11 mouse cellular contexts compared by ENCODE assay signal in the genomic region with DNA sequence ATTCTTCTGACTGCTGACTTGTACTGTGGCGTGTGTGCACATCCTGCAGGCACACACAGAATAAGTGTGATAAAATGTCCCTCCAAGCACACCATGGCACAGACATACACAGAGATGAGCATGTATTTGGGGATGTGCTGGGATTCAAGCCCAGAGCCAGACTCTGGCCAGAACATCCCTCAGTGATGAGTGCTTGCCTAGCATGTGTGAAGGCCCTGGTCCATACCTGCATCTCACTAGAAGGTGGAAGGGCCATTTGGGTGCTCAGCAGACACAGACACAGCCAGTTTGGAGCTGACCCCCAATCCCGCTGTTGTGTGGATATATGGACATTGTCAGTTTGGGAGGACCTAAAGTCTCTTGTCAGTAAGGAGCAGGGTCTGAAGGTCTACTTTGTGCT. TPM values are rescaled to one million over a fixed set of nuclear protein-coding genes. Genes with fewer than 3 reads are reported as not detected.
DNase-seq lines count a peak whose midpoint lies in the region; ATAC-seq and TF ChIP-seq lines count a peak whose summit lies in the region.
"Had no signal": no experiment of that assay in that cellular context is flagged by ENCODE, and none has a peak within 500 bp of the region (broad histone marks: within the 10 kb centered on the region; RNA-seq: fewer than 3 reads in every experiment).

No protein-coding gene starts in this region.

- peaks cover 18% of the 10 kb centered on the region; the same call in 1 of the 2 replicates for H3K27me3 ChIP-seq in hindbrain, embryonic 13.5 days
- no peaks in the 10 kb centered on the region for H3K27me3 ChIP-seq in hindbrain, embryonic 16.5 days (replicated peaks; ENCODE audit: control insufficient read depth, insufficient read depth, low read length)
- no peaks in the 10 kb centered on the region for H3K27me3 ChIP-seq in midbrain, postnatal 0 days (ENCODE audit: insufficient read depth, low read length)
- H3K27me3 ChIP-seq: Patski had no signal

- ATAC-seq in hindbrain, embryonic 13.5 days (ENCODE audit: low FRiP score) = no peak
- ATAC-seq in hindbrain, embryonic 16.5 days = no peak
- ATAC-seq in midbrain, postnatal 0 days (ENCODE audit: low FRiP score) = no peak
- no peak for ATAC-seq in megakaryocyte-erythroid progenitor cell, adult 5-6 weeks (replicated peaks; ENCODE audit: low FRiP score, low TSS enrichment, poor library complexity, severe bottlenecking)
- ATAC-seq: Patski had no signal

- peaks cover 37% of the 10 kb centered on the region for H3K4me1 ChIP-seq in hindbrain, embryonic 13.5 days (replicated peaks)
- peaks cover 24% of the 10 kb centered on the region for H3K4me1 ChIP-seq in hindbrain, embryonic 16.5 days (ENCODE audit: control insufficient read depth, insufficient read depth, low read depth, low read length)
- peaks cover 18% of the 10 kb centered on the region for H3K4me1 ChIP-seq in midbrain, postnatal 0 days (ENCODE audit: insufficient read depth, low read length)

- peak overlapping the region; percentile 98 for H3K9ac ChIP-seq in hindbrain, embryonic 13.5 days
- no peak overlapping the region for H3K9ac ChIP-seq in hindbrain, embryonic 16.5 days (ENCODE audit: low read depth, low read length)
- no peak overlapping the region for H3K9ac ChIP-seq in midbrain, postnatal 0 days (replicated peaks; ENCODE audit: low read length, poor library complexity, severe bottlenecking)

- H3K4me3 ChIP-seq in hindbrain, embryonic 13.5 days = no peak overlapping the region; the same call in 1 of the 2 replicates
- H3K4me3 ChIP-seq in hindbrain, embryonic 16.5 days (ENCODE audit: low read length) = no peak overlapping the region
- no peak overlapping the region for H3K4me3 ChIP-seq in midbrain, postnatal 0 days (ENCODE audit: low read depth, low read length)

- peak overlapping the region; percentile 96; the same call in 1 of the 2 replicates for H3K4me2 ChIP-seq in hindbrain, embryonic 13.5 days
- H3K4me2 ChIP-seq in hindbrain, embryonic 16.5 days (ENCODE audit: low read length) = no peak overlapping the region; the same call in none of the 2 replicates
- H3K4me2 ChIP-seq in midbrain, postnatal 0 days (ENCODE audit: low read depth, low read length, poor library complexity, severe bottlenecking) = peak overlapping the region; percentile 18; the same call in 1 of the 2 replicates

- no peaks in the 10 kb centered on the region for H3K9me3 ChIP-seq in hindbrain, embryonic 13.5 days
- no peaks in the 10 kb centered on the region for H3K9me3 ChIP-seq in hindbrain, embryonic 16.5 days (ENCODE audit: control insufficient read depth, low read length)
- H3K9me3 ChIP-seq in midbrain, postnatal 0 days (ENCODE audit: low read length) = no peaks in the 10 kb centered on the region

- peak; percentile 42 for DNase-seq in cerebellum, adult 9-11 months
- DNase-seq in cerebellum, adult 11 months = no peak
- DNase-seq in testis, postnatal 10 days (ENCODE audit: low spot score) = peak; percentile 31
- DNase-seq in testis, postnatal 14 days (ENCODE audit: low spot score) = no peak
- no peak for DNase-seq in midbrain, postnatal 0 days (ENCODE audit: low spot score)
- DNase-seq: adrenal gland, adult 8-10 months; gastrocnemius, postnatal 14 days had no signal

- 0 out of 2 replicates have a peak, but pooled peaks cover 6% of the 10 kb centered on the region for H3K36me3 ChIP-seq in hindbrain, embryonic 13.5 days
- no peaks in the 10 kb centered on the region for H3K36me3 ChIP-seq in hindbrain, embryonic 16.5 days (ENCODE audit: control insufficient read depth, insufficient read depth, low read length)
- 0 out of 2 replicates have a peak, but pooled peaks cover 3% of the 10 kb centered on the region for H3K36me3 ChIP-seq in midbrain, postnatal 0 days (ENCODE audit: insufficient read depth, low read length)

- no peak overlapping the region for H3K27ac ChIP-seq in hindbrain, embryonic 13.5 days
- H3K27ac ChIP-seq in hindbrain, embryonic 16.5 days (ENCODE audit: low read depth, low read length) = no peak overlapping the region
- H3K27ac ChIP-seq in midbrain, postnatal 0 days (ENCODE audit: low read depth, low read length) = no peak overlapping the region

- no peak for TF ChIP-seq CTCF in midbrain, postnatal 0 days (IDR thresholded peaks at IDR 0.05)

- 97% methylated on average over 2 of the region's 2 CpGs for WGBS in hindbrain, embryonic 13.5 days
- 85% methylated on average over 2 of the region's 2 CpGs for WGBS in hindbrain, embryonic 16.5 days
- 96% methylated on average over 2 of the region's 2 CpGs for WGBS in midbrain, postnatal 0 days

RNA-seq across cellular contexts. Expression of a gene that starts 7.3 kb away (rescaled TPM):
- polyA plus RNA-seq in hindbrain, embryonic 13.5 days (2015; fragmentation: Nextera tagmentation; extraction: Ambion mirVana) = 6.2 and 6.4 TPM in 2 replicates
- 6.2 and 6.6 TPM in 2 replicates for polyA plus RNA-seq in hindbrain, embryonic 16.5 days (2015; fragmentation: Nextera tagmentation; extraction: Ambion mirVana)
- 3.3 and 5.3 TPM in 2 replicates for total RNA-seq in midbrain, postnatal 0 days (2014; rRNA removed)
- polyA plus RNA-seq in midbrain, postnatal 0 days (2015; fragmentation: Nextera tagmentation; extraction: Ambion mirVana) = 2.9 and 3.7 TPM in 2 replicates
- total RNA-seq in megakaryocyte-erythroid progenitor cell, adult 5-6 weeks (2014; fragmentation: Nextera tagmentation) = 4.5 and 4.6 TPM in 2 replicates
- total RNA-seq in megakaryocyte-erythroid progenitor cell, adult 5-6 weeks (2017) = 4.2 and 6.6 TPM in 2 replicates

RNA-seq across cellular contexts. Expression of a gene that starts 13.2 kb away (rescaled TPM):
- polyA plus RNA-seq in hindbrain, embryonic 13.5 days (2015; fragmentation: Nextera tagmentation; extraction: Ambion mirVana) = 11.7 and 13.5 TPM in 2 replicates
- polyA plus RNA-seq in hindbrain, embryonic 16.5 days (2015; fragmentation: Nextera tagmentation; extraction: Ambion mirVana) = 18.2 and 19.2 TPM in 2 replicates
- total RNA-seq in midbrain, postnatal 0 days (2014; rRNA removed) = 93.1 and 100 TPM in 2 replicates
- polyA plus RNA-seq in midbrain, postnatal 0 days (2015; fragmentation: Nextera tagmentation; extraction: Ambion mirVana) = 14.6 and 14.9 TPM in 2 replicates
- total RNA-seq in megakaryocyte-erythroid progenitor cell, adult 5-6 weeks (2014; fragmentation: Nextera tagmentation) = 7.7 and 10.4 TPM in 2 replicates
- total RNA-seq in megakaryocyte-erythroid progenitor cell, adult 5-6 weeks (2017) = 2.1 and 3.0 TPM in 2 replicates

RNA-seq across cellular contexts. Expression of a gene that starts 14.0 kb away (rescaled TPM):
- polyA plus RNA-seq in hindbrain, embryonic 13.5 days (2015; fragmentation: Nextera tagmentation; extraction: Ambion mirVana) = 57.7 and 63.8 TPM in 2 replicates
- 35.8 and 46.0 TPM in 2 replicates for polyA plus RNA-seq in hindbrain, embryonic 16.5 days (2015; fragmentation: Nextera tagmentation; extraction: Ambion mirVana)
- total RNA-seq in midbrain, postnatal 0 days (2014; rRNA removed) = 25.0 and 33.8 TPM in 2 replicates
- 41.0 and 42.6 TPM in 2 replicates for polyA plus RNA-seq in midbrain, postnatal 0 days (2015; fragmentation: Nextera tagmentation; extraction: Ambion mirVana)
- 13.7 and 18.3 TPM in 2 replicates for total RNA-seq in megakaryocyte-erythroid progenitor cell, adult 5-6 weeks (2014; fragmentation: Nextera tagmentation)
- 2.1 and 5.5 TPM in 2 replicates for total RNA-seq in megakaryocyte-erythroid progenitor cell, adult 5-6 weeks (2017)

RNA-seq across cellular contexts. Expression of a gene that starts 35.5 kb away (rescaled TPM):
- 1.8 and 2.7 TPM in 2 replicates for polyA plus RNA-seq in hindbrain, embryonic 13.5 days (2015; fragmentation: Nextera tagmentation; extraction: Ambion mirVana)
- polyA plus RNA-seq in hindbrain, embryonic 16.5 days (2015; fragmentation: Nextera tagmentation; extraction: Ambion mirVana) = 1.6 and 2.3 TPM in 2 replicates
- total RNA-seq in midbrain, postnatal 0 days (2014; rRNA removed) = 1.2 and 2.6 TPM in 2 replicates
- polyA plus RNA-seq in midbrain, postnatal 0 days (2015; fragmentation: Nextera tagmentation; extraction: Ambion mirVana) = 0.80 and 1.6 TPM in 2 replicates
- total RNA-seq in megakaryocyte-erythroid progenitor cell, adult 5-6 weeks (2014; fragmentation: Nextera tagmentation) = 3.4 and 4.5 TPM in 2 replicates
- 2.8 and 4.6 TPM in 2 replicates for total RNA-seq in megakaryocyte-erythroid progenitor cell, adult 5-6 weeks (2017)

RNA-seq across cellular contexts. Expression of a gene that starts 40.7 kb away (rescaled TPM):
- 3.0 and 4.2 TPM in 2 replicates for polyA plus RNA-seq in hindbrain, embryonic 13.5 days (2015; fragmentation: Nextera tagmentation; extraction: Ambion mirVana)
- 9.0 and 9.2 TPM in 2 replicates for polyA plus RNA-seq in hindbrain, embryonic 16.5 days (2015; fragmentation: Nextera tagmentation; extraction: Ambion mirVana)
- 8.4 and 13.3 TPM in 2 replicates for total RNA-seq in midbrain, postnatal 0 days (2014; rRNA removed)
- 4.7 and 7.5 TPM in 2 replicates for polyA plus RNA-seq in midbrain, postnatal 0 days (2015; fragmentation: Nextera tagmentation; extraction: Ambion mirVana)
- 7.9 and 14.3 TPM in 2 replicates for total RNA-seq in megakaryocyte-erythroid progenitor cell, adult 5-6 weeks (2014; fragmentation: Nextera tagmentation)
- total RNA-seq in megakaryocyte-erythroid progenitor cell, adult 5-6 weeks (2017) = 3.5 and 14.3 TPM in 2 replicates

Comparison
In these comparisons a context has a peak if more than half of its experiments do, and no peak if none do; other contexts are left out.
1. DNase-seq: peak in cerebellum, adult 9-11 months (single experiment) and testis, postnatal 10 days (single experiment); none in cerebellum, adult 11 months (single experiment), testis, postnatal 14 days (single experiment) and midbrain, postnatal 0 days (single experiment).